Mouse (Mus musculus) embryonic facial prominence, embryonic 11.5 days (tissue): ENCODE measurements around the gene Psd4. TPM values are rescaled to one million over a fixed set of nuclear protein-coding genes. Genes with fewer than 3 reads are reported as not detected.
A peak's percentile ranks its signal among the peaks of the same experiment; 100 is the strongest.

Source experiments
- ATAC-seq: fragments of 200-750 bp; cut with Nextera tagmentation; replicated peaks from 2 replicates; pipeline ENCODE4 v1.8.0; 2017; ENCODE audit warnings: low read depth; ENCODE audit not compliant: insufficient number of reproducible peaks, low FRiP score, low TSS enrichment
- DNase-seq: peaks from one replicate; pipeline ENCODE4 v3.0.0-alpha.2; 2015; ENCODE audit warnings: low spot score
- H3K27ac ChIP-seq: fragments of 300-500 bp; sonication (generic); replicated peaks from 2 replicates; pipeline ENCODE4 v1.5.1; 2014; ENCODE audit warnings: mild to moderate bottlenecking, low read depth, low read length, control low read depth
- H3K27me3 ChIP-seq: fragments of 300-500 bp; sonication (generic); 2 replicates; pipeline ENCODE4 v1.6.1; 2014; ENCODE audit warnings: mild to moderate bottlenecking, low read length, moderate library complexity, mixed read lengths; ENCODE audit not compliant: control insufficient read depth, insufficient read depth
- H3K36me3 ChIP-seq: fragments of 300-500 bp; sonication (generic); replicated peaks from 2 replicates; pipeline ENCODE4 v1.6.1; 2014; ENCODE audit warnings: low read depth, mild to moderate bottlenecking, low read length, moderate library complexity, mixed read lengths; ENCODE audit not compliant: control insufficient read depth, insufficient read depth
- H3K4me1 ChIP-seq: fragments of 300-500 bp; sonication (generic); 2 replicates; pipeline ENCODE4 v1.6.1; 2014; ENCODE audit warnings: low read length, mixed read lengths; ENCODE audit not compliant: control insufficient read depth, insufficient read depth
- H3K4me2 ChIP-seq: fragments of 300-500 bp; sonication (generic); 2 replicates; pipeline ENCODE4 v1.6.1; 2014; ENCODE audit warnings: low read depth, mild to moderate bottlenecking, control low read depth, low read length, moderate library complexity
- H3K4me3 ChIP-seq: fragments of 300-500 bp; sonication (generic); 2 replicates; pipeline ENCODE4 v1.5.1; 2014; ENCODE audit warnings: low read depth, low read length, control low read depth
- H3K9ac ChIP-seq: fragments of 300-500 bp; sonication (generic); replicated peaks from 2 replicates; pipeline ENCODE4 v1.6.1; 2014; ENCODE audit warnings: mild to moderate bottlenecking, control low read depth, low read length
- H3K9me3 ChIP-seq: fragments of 300-500 bp; sonication (generic); replicated peaks from 2 replicates; pipeline ENCODE4 v1.6.1; 2016; ENCODE audit warnings: mild to moderate bottlenecking, low read length, inconsistent platforms, mixed read lengths; ENCODE audit not compliant: control insufficient read depth
- WGBS: fragments of 180-500 bp; shearing (Covaris S2); extraction: QIAGEN DNeasy Blood & Tissue Kit; methylation state at CpG from one replicate; pipeline ENCODE4 v1.1.7; 2014; 5-methylcytosine and 5-hydroxymethylcytosine counted together
- polyA plus RNA-seq: library from polyadenylated mRNA; unstranded; fragments of >200 nt; fragmentation: Nextera tagmentation; extraction: Ambion mirVana; gene quantifications from 2 replicates; pipeline ENCODE4 v1.2.1, GENCODE M21; 2014

The Psd4 gene
- polyA plus RNA-seq, 1 experiment from 2014 or later, result 1.6 TPM

DNA sequence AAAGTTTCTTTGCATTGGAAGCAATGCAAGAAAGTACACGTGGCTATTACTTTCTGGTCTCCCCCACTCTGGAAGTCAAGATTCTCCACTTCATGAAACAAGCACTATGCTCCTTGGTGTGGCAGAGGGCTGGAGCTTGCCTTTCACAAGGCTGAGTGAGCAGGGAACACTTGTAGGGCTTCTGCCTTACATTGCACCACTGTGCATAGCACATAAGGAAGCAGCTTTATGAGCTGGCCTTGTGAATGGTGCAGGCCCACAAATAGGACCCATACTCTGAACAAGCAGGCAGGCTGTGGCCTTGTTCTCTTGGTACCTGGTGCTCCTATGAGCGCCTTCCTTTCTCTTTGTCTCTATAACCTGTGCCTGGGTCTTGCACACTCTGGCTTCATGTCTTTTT, 25.9 kb downstream of the Psd4 start:
- DNase-seq (no peak), ATAC-seq (no peak)
- Histone ChIP-seq H3K9me3 (no peaks in the 10 kb centered on the region), H3K36me3 (no peaks in the 10 kb centered on the region), H3K9ac (no peak overlapping the region), H3K27ac (no peak overlapping the region), H3K27me3 (no peaks in the 10 kb centered on the region), H3K4me2 (no peak overlapping the region), H3K4me3 (no peak overlapping the region), H3K4me1 (no peaks in the 10 kb centered on the region)
- 82% methylated on average over 2 of the region's 2 CpGs for WGBS

DNA sequence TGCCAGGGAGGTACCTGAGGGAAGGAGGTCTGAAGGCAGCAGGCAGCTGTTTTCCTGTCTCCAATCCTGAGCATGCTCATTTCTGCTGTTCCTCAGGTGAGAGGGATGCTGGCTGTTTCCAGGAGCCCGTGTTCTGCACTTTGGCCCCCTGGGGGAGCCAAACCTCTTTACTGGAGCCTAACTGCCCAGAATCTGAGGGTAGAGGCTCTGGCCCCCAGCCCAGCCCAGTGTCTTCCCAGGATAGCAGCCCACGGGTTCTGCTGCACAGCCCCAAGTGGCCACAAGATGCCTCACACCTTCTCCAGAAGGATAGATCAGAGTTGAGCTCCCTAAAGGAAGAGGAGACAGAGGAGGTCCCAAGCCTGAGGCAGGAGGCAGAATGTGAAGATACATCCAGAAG, 29.7 kb downstream of the Psd4 start:
- no peaks in the 10 kb centered on the region for H3K36me3 ChIP-seq
- no peaks in the 10 kb centered on the region for H3K9me3 ChIP-seq
- no peaks in the 10 kb centered on the region for H3K27me3 ChIP-seq
- H3K4me1 ChIP-seq, result no peaks in the 10 kb centered on the region
- H3K4me2 ChIP-seq, result no peak overlapping the region
- no peak overlapping the region for H3K9ac ChIP-seq
- DNase-seq (no peak), ATAC-seq (no peak)
- H3K27ac ChIP-seq, result no peak overlapping the region
- 22% methylated on average over 2 of the region's 2 CpGs for WGBS
- no peak overlapping the region for H3K4me3 ChIP-seq

GRCm38 (mm10) chr2:24400711-24401110, 33.3 kb downstream of the Psd4 start:
- WGBS, result 88% methylated on average over 3 of the region's 3 CpGs

DNA sequence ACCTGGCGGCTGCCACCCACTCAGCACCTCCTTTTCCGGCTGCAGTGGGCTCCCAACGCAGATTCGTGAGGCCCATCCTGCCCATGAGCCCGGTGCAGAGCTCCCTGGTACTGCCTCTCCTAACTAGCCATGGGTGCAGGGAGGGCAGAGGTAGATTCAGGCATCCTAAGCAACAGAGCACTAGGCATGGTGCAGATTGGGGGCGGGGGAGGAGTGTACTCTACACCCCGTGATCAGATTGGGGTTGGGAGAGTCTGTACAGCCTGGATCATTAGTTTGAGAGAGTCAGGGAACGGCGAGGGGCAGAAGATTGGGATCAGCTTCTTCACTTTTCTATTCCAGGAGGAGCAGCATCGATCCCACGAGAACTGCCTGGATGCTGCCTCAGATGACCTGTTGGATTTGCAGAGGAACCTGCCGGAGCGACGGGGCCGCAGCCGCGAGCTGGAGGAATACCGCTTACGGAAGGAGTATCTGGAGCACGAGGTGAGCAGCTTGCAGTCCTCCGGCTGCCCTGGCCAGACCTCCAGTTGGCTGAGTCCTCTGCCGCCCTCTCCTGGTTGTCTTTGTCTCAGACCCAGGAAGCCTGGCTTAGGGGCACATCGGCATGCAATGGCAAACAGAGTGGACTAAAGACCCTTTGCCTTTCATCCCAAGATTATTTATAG, 38.1 kb downstream of the Psd4 start:
- H3K4me1 ChIP-seq, result no peaks in the 10 kb centered on the region
- H3K27me3 ChIP-seq, result no peaks in the 10 kb centered on the region
- H3K27ac ChIP-seq, result no peak overlapping the region
- peak overlapping the region; percentile 38 for H3K4me2 ChIP-seq
- no peaks in the 10 kb centered on the region for H3K36me3 ChIP-seq
- ATAC-seq (peak; percentile 58; the same call in 1 of the 2 replicates), DNase-seq (peak; percentile 86)
- no peak overlapping the region for H3K9ac ChIP-seq
- H3K4me3 ChIP-seq, result no peak overlapping the region
- no peaks in the 10 kb centered on the region for H3K9me3 ChIP-seq
- 10% methylated on average over 23 of the region's 23 CpGs for WGBS

More at GRCm38 (mm10) chr2:24400711-24401110, 33.3 kb downstream of the Psd4 start:
- Histone ChIP-seq H3K4me1 (no peaks in the 10 kb centered on the region), H3K9me3 (no peaks in the 10 kb centered on the region), H3K4me2 (no peak overlapping the region), H3K27ac (no peak overlapping the region), H3K36me3 (no peaks in the 10 kb centered on the region), H3K4me3 (no peak overlapping the region), H3K27me3 (no peaks in the 10 kb centered on the region), H3K9ac (no peak overlapping the region)
- DNase-seq (no peak), ATAC-seq (no peak)

GRCm38 (mm10) chr2:24407701-24408485, 40.5 kb downstream of the Psd4 start:
- Histone ChIP-seq H3K27me3 (no peaks in the 10 kb centered on the region), H3K9ac (no peak overlapping the region), H3K4me2 (no peak overlapping the region), H3K4me1 (no peaks in the 10 kb centered on the region), H3K4me3 (no peak overlapping the region), H3K27ac (no peak overlapping the region), H3K9me3 (no peaks in the 10 kb centered on the region), H3K36me3 (no peaks in the 10 kb centered on the region)
- ATAC-seq (no peak), DNase-seq (no peak)
- WGBS, result 25% methylated on average over 4 of the region's 4 CpGs

DNA sequence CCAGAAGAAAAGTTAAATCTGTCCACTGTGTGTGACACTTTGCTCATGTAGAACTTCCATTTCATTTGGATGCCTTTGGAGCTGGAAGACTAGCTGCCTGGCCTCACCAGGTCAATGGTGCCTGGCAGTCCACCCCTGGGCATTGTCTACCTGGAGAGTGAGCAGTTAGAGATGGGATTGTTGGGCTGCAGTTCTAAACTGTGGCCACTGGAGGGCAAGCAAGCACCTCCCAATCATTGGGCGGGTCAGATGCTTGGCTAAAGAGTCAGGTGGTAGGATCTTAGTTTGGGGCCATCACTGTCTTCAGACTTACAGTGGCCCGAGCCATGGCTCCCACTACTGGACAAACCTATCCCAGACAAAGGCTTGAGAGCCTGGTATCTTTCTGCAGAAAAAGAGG, 41.8 kb downstream of the Psd4 start:
- ATAC-seq (peak; percentile 36; the same call in 1 of the 2 replicates), DNase-seq (peak; percentile 78)
- H3K4me1 ChIP-seq, result no peaks in the 10 kb centered on the region
- no peak overlapping the region for H3K4me2 ChIP-seq
- no peaks in the 10 kb centered on the region for H3K9me3 ChIP-seq
- no peak overlapping the region for H3K4me3 ChIP-seq
- 7% methylated on average over 2 of the region's 2 CpGs for WGBS
- no peaks in the 10 kb centered on the region for H3K27me3 ChIP-seq
- H3K36me3 ChIP-seq, result no peaks in the 10 kb centered on the region
- H3K9ac ChIP-seq, result no peak overlapping the region
- H3K27ac ChIP-seq, result no peak overlapping the region

GRCm38 (mm10) chr2:24413172-24413571, 45.8 kb downstream of the Psd4 start:
- no peak for DNase-seq

GRCm38 (mm10) chr2:24413677-24414076, 46.3 kb downstream of the Psd4 start:
- Histone ChIP-seq H3K4me3 (no peak overlapping the region), H3K27ac (no peak overlapping the region), H3K9ac (no peak overlapping the region), H3K9me3 (no peaks in the 10 kb centered on the region), H3K36me3 (no peaks in the 10 kb centered on the region), H3K27me3 (no peaks in the 10 kb centered on the region), H3K4me2 (no peak overlapping the region), H3K4me1 (no peaks in the 10 kb centered on the region)
- no peak for ATAC-seq
- 76% methylated on average over 4 of the region's 4 CpGs for WGBS
- no peak for DNase-seq

More at GRCm38 (mm10) chr2:24413172-24413571, 45.8 kb downstream of the Psd4 start:
- H3K27ac ChIP-seq, result no peak overlapping the region
- 65% methylated on average over 3 of the region's 3 CpGs for WGBS
- no peaks in the 10 kb centered on the region for H3K36me3 ChIP-seq
- no peaks in the 10 kb centered on the region for H3K27me3 ChIP-seq
- H3K4me3 ChIP-seq, result no peak overlapping the region
- H3K9me3 ChIP-seq, result no peaks in the 10 kb centered on the region
- no peak overlapping the region for H3K9ac ChIP-seq
- no peak overlapping the region for H3K4me2 ChIP-seq
- H3K4me1 ChIP-seq, result no peaks in the 10 kb centered on the region
- no peak for ATAC-seq
